Mouse (Mus musculus): ENCODE results near the gene Trit1.

The Trit1 gene

DNA sequence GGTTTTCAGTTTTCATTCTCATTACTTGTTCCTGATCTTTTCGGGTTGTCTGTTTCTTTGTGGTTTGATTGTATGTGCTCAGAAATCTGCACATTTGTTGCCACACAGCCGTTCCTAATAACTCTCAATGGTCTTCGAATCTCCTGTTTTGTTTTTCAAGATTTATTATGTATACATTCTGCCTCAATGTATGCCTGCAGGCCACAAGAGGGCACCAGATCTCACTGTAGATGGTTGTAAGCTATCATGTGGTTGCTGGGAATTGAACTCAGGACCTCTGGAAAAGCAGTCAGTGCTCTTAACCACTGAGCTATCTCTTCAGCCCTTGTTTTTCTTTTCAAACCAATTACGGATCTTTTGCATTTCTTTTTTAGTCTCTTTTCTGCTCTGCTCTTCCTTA is 70.0 kb downstream of the Trit1 start:
- TF ChIP-seq CTCF (conservative IDR thresholded peaks at IDR 0.05; ENCODE audit: low read length), result peak; percentile 40
- TF ChIP-seq POU5F1 (IDR thresholded peaks at IDR 0.05; ENCODE audit: borderline replicate concordance, low read length), result no peak
- Histone ChIP-seq H3K4me1 (replicated peaks; ENCODE audit: low read depth, low read length) (peaks cover 6% of the 10 kb centered on the region), H3K36me3 (ENCODE audit: insufficient read depth, low read length) (no peaks in the 10 kb centered on the region), H3K9me3 (ENCODE audit: low read length) (no peaks in the 10 kb centered on the region), H3K27me3 (ENCODE audit: insufficient read depth, low read length) (peaks cover 9% of the 10 kb centered on the region), H3K4me3 (replicated peaks; ENCODE audit: low read length) (no peak overlapping the region)

DNA sequence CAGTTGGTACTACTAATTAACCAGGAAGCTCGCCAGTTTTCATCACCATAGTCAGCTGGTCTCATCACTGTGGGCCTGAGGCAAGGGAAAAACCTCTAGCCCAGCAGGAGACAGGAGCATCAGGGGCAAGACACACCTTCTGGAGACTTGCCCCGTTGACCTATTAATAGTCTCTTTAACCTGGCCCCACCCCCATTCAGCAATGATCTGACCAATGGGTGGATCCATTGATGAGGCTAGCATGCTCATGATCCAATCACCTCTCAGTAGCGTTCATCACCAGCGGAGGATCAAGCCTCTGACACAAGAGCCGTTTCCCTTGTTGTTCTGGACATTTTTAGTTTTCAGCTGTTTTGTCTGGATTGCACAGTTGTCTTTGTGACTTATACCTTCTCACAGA is 76.2 kb downstream of the Trit1 start:
- H3K9me3 ChIP-seq (ENCODE audit: low read length), result no peaks in the 10 kb centered on the region
- peaks cover 5% of the 10 kb centered on the region for H3K27me3 ChIP-seq (ENCODE audit: insufficient read depth, low read length)
- peaks cover 12% of the 10 kb centered on the region for H3K4me1 ChIP-seq (replicated peaks; ENCODE audit: low read depth, low read length)
- H3K36me3 ChIP-seq (ENCODE audit: insufficient read depth, low read length), result no peaks in the 10 kb centered on the region
- no peak overlapping the region for H3K4me3 ChIP-seq (replicated peaks; ENCODE audit: low read length)
- TF ChIP-seq POU5F1 (IDR thresholded peaks at IDR 0.05; ENCODE audit: borderline replicate concordance, low read length) (no peak), CTCF (conservative IDR thresholded peaks at IDR 0.05; ENCODE audit: low read length) (no peak), NANOG (IDR thresholded peaks at IDR 0.05; ENCODE audit: borderline replicate concordance, low read length) (no peak)

DNA sequence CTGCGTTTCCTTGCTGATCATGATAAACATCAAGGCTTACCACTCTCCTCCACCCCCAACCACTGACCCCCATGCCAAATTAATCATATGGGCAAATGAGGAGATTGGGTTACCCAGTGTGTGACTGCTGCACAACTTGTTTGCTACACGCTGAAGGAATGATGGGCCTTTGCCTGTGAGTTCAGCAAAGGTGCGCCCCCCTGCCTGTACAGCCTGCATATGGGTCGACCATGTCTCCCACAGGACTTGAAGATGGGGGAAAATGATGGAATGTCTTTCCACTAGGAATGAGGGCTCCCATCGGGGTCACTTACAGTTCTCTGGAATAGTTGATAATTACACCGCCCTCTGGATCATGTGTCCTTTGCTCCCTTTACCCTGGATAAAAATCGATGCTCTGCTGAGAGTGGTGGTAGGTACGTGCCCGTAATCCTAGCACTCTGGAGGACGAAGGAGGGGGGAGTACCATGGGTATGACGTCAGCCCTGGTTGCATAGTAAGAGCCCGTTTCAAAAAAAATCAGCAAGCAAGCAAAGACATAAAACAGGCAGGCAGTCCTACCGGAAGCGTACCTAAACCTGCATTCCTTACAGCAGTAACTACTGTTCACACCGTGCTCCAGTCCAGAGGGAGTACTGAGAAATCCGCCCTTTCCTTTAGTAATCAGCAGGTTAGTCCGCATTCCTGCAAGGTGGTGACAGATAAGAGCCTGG is 76.8 kb downstream of the Trit1 start:
- Histone ChIP-seq H3K27me3 (ENCODE audit: insufficient read depth, low read length) (peaks cover 5% of the 10 kb centered on the region), H3K4me1 (replicated peaks; ENCODE audit: low read depth, low read length) (peaks cover 12% of the 10 kb centered on the region), H3K9me3 (ENCODE audit: low read length) (no peaks in the 10 kb centered on the region), H3K4me3 (replicated peaks; ENCODE audit: low read length) (peak overlapping the region; percentile 30; the same call in 1 of the 2 replicates), H3K36me3 (ENCODE audit: insufficient read depth, low read length) (no peaks in the 10 kb centered on the region)
- TF ChIP-seq POU5F1 (IDR thresholded peaks at IDR 0.05; ENCODE audit: borderline replicate concordance, low read length) (no peak), NANOG (IDR thresholded peaks at IDR 0.05; ENCODE audit: borderline replicate concordance, low read length) (no peak), CTCF (conservative IDR thresholded peaks at IDR 0.05; ENCODE audit: low read length) (no peak)

DNA sequence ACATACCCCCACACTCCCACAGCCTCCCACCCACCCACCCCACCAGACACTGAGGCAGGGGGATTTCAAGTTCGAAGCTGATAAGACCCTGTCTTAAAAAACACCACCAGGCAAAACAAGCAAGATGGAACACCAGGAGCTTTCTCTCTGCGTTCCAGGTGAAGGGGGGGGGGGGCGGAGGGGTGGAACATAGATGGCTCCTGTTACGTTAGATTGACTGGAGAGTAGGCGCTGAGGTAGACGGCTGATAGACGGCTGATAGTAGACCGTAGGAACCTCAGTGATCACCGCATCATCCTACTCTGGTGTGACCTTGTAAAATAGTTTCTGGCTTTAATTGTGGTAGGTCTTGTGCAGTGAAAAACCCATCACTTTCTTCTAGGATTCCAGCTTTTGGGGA is 77.5 kb downstream of the Trit1 start:
- no peak overlapping the region for H3K4me3 ChIP-seq (replicated peaks; ENCODE audit: low read length)
- H3K27me3 ChIP-seq (ENCODE audit: insufficient read depth, low read length), result peaks cover 5% of the 10 kb centered on the region
- no peaks in the 10 kb centered on the region for H3K9me3 ChIP-seq (ENCODE audit: low read length)
- no peak for TF ChIP-seq NANOG (IDR thresholded peaks at IDR 0.05; ENCODE audit: borderline replicate concordance, low read length)
- TF ChIP-seq POU5F1 (IDR thresholded peaks at IDR 0.05; ENCODE audit: borderline replicate concordance, low read length), result no peak
- no peak for TF ChIP-seq CTCF (conservative IDR thresholded peaks at IDR 0.05; ENCODE audit: low read length)
- peaks cover 12% of the 10 kb centered on the region for H3K4me1 ChIP-seq (replicated peaks; ENCODE audit: low read depth, low read length)
- H3K36me3 ChIP-seq (ENCODE audit: insufficient read depth, low read length), result no peaks in the 10 kb centered on the region

Data from E14TG2a.4 (cell line).